Mouse (Mus musculus): ENCODE measurements at regions not wholly inside any gene's neighbourhood (a gene's known extent, or its start where the extent isn't known, plus 50 kb on each side); places are given as distances from the start of the nearest gene placed in this dataset.

DNA sequence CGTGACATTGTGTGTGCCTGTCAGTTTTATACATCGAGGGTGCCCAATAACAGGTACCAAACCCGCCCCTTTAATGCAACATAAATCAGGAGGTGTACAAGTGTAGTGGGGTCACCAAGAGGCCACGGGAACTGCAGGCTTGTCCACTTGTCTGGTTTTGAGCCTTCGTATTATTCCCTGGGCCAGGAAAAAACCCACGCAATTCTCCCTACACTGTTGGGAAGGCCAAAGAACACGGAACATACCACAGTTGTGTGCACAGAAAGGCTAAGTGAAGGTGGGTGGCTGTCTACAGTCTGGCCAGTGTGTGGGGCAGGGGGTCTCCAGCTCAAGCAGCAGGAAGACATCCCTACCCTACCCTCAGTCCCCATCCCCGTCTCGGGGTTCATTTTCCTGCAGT lies 74.0 kb upstream of the Maml3 start:
- Histone ChIP-seq H3K27me3 (ENCODE audit: control insufficient read depth, insufficient read depth, low read length) (no peaks in the 10 kb centered on the region), H3K4me1 (ENCODE audit: control insufficient read depth, insufficient read depth, low read length) (peaks cover 11% of the 10 kb centered on the region), H3K27ac (ENCODE audit: insufficient read depth, low read length) (no peak overlapping the region), H3K4me3 (replicated peaks; ENCODE audit: insufficient read depth, low read depth, low read length) (no peak overlapping the region)
- no peak for DNase-seq
- 92% methylated on average over 9 of the region's 9 CpGs for WGBS
- TF ChIP-seq POLR2A (IDR thresholded peaks at IDR 0.05; ENCODE audit: borderline replicate concordance, insufficient read depth, low read length) (no peak), CTCF (IDR thresholded peaks at IDR 0.05; ENCODE audit: borderline replicate concordance, insufficient read depth, low read depth, low read length) (no peak)

DNA sequence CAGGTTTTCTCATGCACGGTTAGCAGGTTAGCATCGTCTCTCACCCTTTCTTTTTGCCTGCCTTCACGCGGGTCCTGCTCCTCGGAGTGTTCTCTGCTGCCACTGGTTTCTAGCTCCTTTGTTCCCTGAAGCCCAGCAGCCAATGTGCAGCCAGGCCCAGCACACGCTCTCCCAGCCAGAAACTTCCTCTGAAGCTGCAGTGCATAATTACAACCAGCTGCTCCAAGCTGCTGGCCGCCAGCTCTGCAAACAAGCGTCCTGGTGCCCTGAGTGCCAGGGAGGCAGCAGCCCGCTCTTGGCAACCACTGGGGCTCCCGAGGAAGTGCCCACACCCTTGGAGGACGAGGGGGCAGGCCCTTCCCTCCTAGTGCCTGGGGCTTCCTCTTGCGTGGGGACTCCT lies 74.8 kb upstream of the Maml3 start:
- DNase-seq = peak; percentile 52 to 65
- TF ChIP-seq CTCF (IDR thresholded peaks at IDR 0.05; ENCODE audit: borderline replicate concordance, insufficient read depth, low read depth, low read length) (no peak), POLR2A (IDR thresholded peaks at IDR 0.05; ENCODE audit: borderline replicate concordance, insufficient read depth, low read length) (no peak)
- Histone ChIP-seq H3K4me3 (replicated peaks; ENCODE audit: insufficient read depth, low read depth, low read length) (no peak overlapping the region), H3K27me3 (ENCODE audit: control insufficient read depth, insufficient read depth, low read length) (no peaks in the 10 kb centered on the region), H3K4me1 (ENCODE audit: control insufficient read depth, insufficient read depth, low read length) (peaks cover 11% of the 10 kb centered on the region), H3K27ac (ENCODE audit: insufficient read depth, low read length) (no peak overlapping the region; the same call in 1 of the 2 replicates)
- 12% methylated on average over 12 of the region's 12 CpGs for WGBS

DNA sequence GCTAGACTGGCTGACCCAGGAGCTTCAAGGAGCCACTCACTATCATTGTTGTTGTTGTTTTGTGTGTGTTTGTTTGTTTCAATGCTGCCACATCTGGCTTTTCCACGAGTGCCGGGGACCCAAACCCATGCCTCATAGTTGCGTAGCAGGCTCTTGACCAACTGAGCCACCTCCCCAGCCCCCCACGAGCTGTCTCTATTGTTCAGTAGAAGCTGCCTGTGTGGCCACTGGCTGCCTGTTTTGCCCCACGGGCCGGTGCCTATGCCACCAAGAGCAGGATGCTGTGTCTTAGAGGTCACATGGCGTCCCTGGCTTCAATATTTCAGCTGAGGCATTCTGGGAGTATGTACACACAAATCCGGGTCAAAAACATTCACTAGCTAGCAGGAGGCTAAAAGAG lies 75.4 kb upstream of the Maml3 start:
- DNase-seq = no peak
- 14% methylated on average over 8 of the region's 8 CpGs for WGBS
- Histone ChIP-seq H3K27ac (ENCODE audit: insufficient read depth, low read length) (peak overlapping the region; percentile 36), H3K4me1 (ENCODE audit: control insufficient read depth, insufficient read depth, low read length) (peaks cover 11% of the 10 kb centered on the region), H3K27me3 (ENCODE audit: control insufficient read depth, insufficient read depth, low read length) (no peaks in the 10 kb centered on the region), H3K4me3 (replicated peaks; ENCODE audit: insufficient read depth, low read depth, low read length) (no peak overlapping the region)
- no peak for TF ChIP-seq POLR2A (IDR thresholded peaks at IDR 0.05; ENCODE audit: borderline replicate concordance, insufficient read depth, low read length)
- TF ChIP-seq CTCF (IDR thresholded peaks at IDR 0.05; ENCODE audit: borderline replicate concordance, insufficient read depth, low read depth, low read length) = no peak

DNA sequence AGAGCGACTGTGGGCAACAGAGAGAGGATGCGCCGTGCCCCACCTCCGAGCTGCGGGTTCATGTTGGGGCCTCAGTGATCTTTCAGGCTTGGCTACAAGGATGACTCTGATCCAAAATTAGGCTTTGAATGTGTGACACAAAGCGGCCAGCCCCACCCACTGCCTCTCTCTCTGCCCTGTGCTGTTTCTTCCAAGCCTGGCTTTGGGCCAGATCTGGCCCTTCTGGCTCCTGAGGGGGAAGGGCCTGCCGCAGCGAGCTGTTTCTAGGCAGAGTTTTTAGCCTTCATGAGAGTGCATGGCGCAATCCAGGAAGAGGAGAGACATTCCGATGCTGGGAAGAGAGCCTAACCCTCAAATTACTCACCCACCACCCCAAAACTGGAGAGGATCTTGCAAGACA lies 75.9 kb upstream of the Maml3 start:
- peaks cover 11% of the 10 kb centered on the region for H3K4me1 ChIP-seq (ENCODE audit: control insufficient read depth, insufficient read depth, low read length)
- DNase-seq = peak; percentile 83 to 92

DNA sequence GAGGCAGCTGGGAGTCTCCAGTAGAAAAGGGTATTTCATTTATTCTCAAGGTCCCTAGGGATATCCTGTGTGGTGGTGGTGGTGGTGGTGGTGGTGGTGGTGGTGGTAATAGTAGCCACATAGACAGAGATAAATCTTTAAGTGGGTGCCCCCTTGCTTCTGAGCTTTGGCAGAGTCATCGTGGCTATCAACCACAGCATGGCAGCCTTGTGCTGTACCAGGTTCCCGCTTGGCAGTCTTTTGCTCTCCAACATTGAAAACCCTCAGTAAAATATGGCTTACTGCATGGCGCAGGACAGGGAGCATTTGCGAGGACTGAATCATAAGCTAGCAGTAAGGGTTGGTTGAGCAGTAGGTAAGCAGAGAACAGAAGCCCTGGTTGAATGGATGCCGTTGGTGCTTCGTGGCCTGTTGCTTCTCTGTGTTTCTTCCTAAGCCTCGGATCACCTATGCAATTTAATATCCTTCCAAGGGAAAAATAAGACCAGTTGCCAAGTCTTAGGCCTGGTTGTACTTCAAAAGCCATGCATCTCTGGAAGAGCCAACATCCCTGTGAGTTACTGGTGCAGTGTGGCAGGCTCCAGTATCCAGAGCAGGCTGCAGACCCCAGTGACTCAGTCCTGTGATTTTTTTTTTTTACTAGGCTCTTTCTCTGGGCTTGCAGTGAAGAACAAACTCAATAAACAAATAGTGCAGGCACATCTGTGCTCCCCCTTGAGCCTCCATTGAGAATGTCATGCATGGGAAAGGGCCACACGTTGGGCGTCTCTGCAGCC lies 76.6 kb upstream of the Maml3 start:
- H3K4me3 ChIP-seq (replicated peaks; ENCODE audit: insufficient read depth, low read depth, low read length) = no peak overlapping the region
- H3K27me3 ChIP-seq (ENCODE audit: control insufficient read depth, insufficient read depth, low read length) = no peaks in the 10 kb centered on the region
- peaks cover 11% of the 10 kb centered on the region for H3K4me1 ChIP-seq (ENCODE audit: control insufficient read depth, insufficient read depth, low read length)
- DNase-seq = no peak
- H3K27ac ChIP-seq (ENCODE audit: insufficient read depth, low read length) = no peak overlapping the region
- TF ChIP-seq CTCF (IDR thresholded peaks at IDR 0.05; ENCODE audit: borderline replicate concordance, insufficient read depth, low read depth, low read length) = no peak
- TF ChIP-seq POLR2A (IDR thresholded peaks at IDR 0.05; ENCODE audit: borderline replicate concordance, insufficient read depth, low read length) = no peak
- WGBS = 82% methylated on average over 9 of the region's 9 CpGs

More for the DNA sequence above, 75.9 kb upstream of the Maml3 start:
- no peak overlapping the region for H3K4me3 ChIP-seq (replicated peaks; ENCODE audit: insufficient read depth, low read depth, low read length)
- WGBS = 3% methylated on average over 10 of the region's 10 CpGs
- TF ChIP-seq CTCF (IDR thresholded peaks at IDR 0.05; ENCODE audit: borderline replicate concordance, insufficient read depth, low read depth, low read length) = no peak
- TF ChIP-seq POLR2A (IDR thresholded peaks at IDR 0.05; ENCODE audit: borderline replicate concordance, insufficient read depth, low read length) = no peak
- peak overlapping the region; percentile 36 for H3K27ac ChIP-seq (ENCODE audit: insufficient read depth, low read length)
- H3K27me3 ChIP-seq (ENCODE audit: control insufficient read depth, insufficient read depth, low read length) = no peaks in the 10 kb centered on the region

DNA sequence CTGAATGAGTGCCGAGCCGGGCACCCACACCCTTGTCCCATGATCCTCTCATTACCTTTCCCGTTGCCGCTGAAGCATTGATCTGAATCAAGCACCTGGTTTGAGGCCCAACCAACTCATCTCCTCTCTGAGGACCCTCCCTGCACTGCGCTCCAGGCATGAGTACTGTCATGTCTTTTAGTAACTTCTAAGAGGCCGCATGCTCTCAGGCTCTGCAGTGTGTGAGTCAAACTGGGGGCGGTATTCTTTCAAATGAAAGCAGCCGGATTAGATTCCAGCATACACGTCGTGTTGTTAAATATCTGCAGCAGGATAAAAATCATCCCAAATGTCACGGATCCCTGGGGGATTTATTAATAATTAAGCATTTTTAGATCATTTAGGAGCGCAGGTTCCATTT lies 79.4 kb upstream of the Maml3 start:
- peaks cover 11% of the 10 kb centered on the region for H3K4me1 ChIP-seq (ENCODE audit: control insufficient read depth, insufficient read depth, low read length)
- WGBS = 95% methylated on average over 12 of the region's 12 CpGs
- H3K4me3 ChIP-seq (replicated peaks; ENCODE audit: insufficient read depth, low read depth, low read length) = no peak overlapping the region
- H3K27ac ChIP-seq (ENCODE audit: insufficient read depth, low read length) = no peak overlapping the region
- DNase-seq = no peak
- TF ChIP-seq POLR2A (IDR thresholded peaks at IDR 0.05; ENCODE audit: borderline replicate concordance, insufficient read depth, low read length) = no peak
- TF ChIP-seq CTCF (IDR thresholded peaks at IDR 0.05; ENCODE audit: borderline replicate concordance, insufficient read depth, low read depth, low read length) = no peak
- no peaks in the 10 kb centered on the region for H3K27me3 ChIP-seq (ENCODE audit: control insufficient read depth, insufficient read depth, low read length)

DNA sequence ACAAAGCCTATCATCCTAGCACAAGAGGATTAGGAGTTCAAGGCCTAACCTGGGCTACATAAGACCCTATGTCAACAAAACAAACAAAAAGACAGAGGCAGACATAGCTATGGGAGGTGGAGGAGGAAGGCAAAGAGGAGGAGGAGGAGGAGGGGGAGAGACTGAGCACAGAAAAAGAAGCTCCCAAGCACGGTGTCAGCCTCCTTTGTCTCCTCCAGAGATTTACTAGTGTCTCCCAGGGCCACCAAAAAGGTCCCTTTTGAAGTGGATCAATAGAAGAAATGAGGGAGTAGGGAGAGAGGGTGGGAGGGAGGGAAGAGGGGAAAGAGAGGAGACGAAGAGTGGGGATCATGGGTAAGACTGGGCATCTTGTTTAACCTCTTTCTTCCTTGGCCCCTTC lies 80.5 kb upstream of the Maml3 start:
- no peak for TF ChIP-seq CTCF (IDR thresholded peaks at IDR 0.05; ENCODE audit: borderline replicate concordance, insufficient read depth, low read depth, low read length)
- TF ChIP-seq POLR2A (IDR thresholded peaks at IDR 0.05; ENCODE audit: borderline replicate concordance, insufficient read depth, low read length) = no peak
- peaks cover 2% of the 10 kb centered on the region for H3K4me1 ChIP-seq (ENCODE audit: control insufficient read depth, insufficient read depth, low read length)
- no peak for DNase-seq
- H3K27ac ChIP-seq (ENCODE audit: insufficient read depth, low read length) = no peak overlapping the region
- no peak overlapping the region for H3K4me3 ChIP-seq (replicated peaks; ENCODE audit: insufficient read depth, low read depth, low read length)
- 74% methylated on average over 2 of the region's 2 CpGs for WGBS
- no peaks in the 10 kb centered on the region for H3K27me3 ChIP-seq (ENCODE audit: control insufficient read depth, insufficient read depth, low read length)

DNA sequence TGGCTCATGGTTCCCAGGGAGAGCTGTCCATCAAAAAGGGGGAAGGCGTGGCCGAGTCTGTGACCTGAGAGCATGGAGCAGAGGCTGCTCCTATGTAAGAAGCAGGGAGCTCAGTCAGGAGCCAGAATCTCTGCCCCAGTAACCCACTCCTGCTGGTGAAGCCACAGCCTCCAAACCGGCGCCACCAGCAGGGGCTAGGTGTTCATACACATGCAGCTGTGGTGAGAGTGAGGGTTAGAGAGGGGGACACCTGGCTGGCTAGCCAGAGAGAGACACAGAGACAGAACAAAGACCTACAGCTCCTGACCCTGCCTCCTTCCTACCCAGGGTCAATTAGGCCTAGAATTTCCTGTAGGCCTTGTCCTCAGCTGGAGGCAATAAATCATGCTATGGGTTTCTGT lies 80.7 kb upstream of the Foxo1 start:
- 79% methylated on average over 4 of the region's 4 CpGs for WGBS
- DNase-seq = no peak
- H3K27me3 ChIP-seq (ENCODE audit: control insufficient read depth, insufficient read depth, low read length) = no peaks in the 10 kb centered on the region
- no peak overlapping the region for H3K4me3 ChIP-seq (replicated peaks; ENCODE audit: insufficient read depth, low read depth, low read length)
- no peaks in the 10 kb centered on the region for H3K4me1 ChIP-seq (ENCODE audit: control insufficient read depth, insufficient read depth, low read length)
- TF ChIP-seq POLR2A (IDR thresholded peaks at IDR 0.05; ENCODE audit: borderline replicate concordance, insufficient read depth, low read length) = no peak
- TF ChIP-seq CTCF (IDR thresholded peaks at IDR 0.05; ENCODE audit: borderline replicate concordance, insufficient read depth, low read depth, low read length) = no peak
- H3K27ac ChIP-seq (ENCODE audit: insufficient read depth, low read length) = no peak overlapping the region

Measured in cerebellum, adult 2 months (tissue).